ENCODE assay signal across 9 mouse cellular contexts in genomic region chr13:48706385-48706951, GRCm38 (mm10). TPM values are rescaled to one million over a fixed set of nuclear protein-coding genes. Genes with fewer than 3 reads are reported as not detected.
A peak's percentile ranks its signal among the peaks of the same experiment; 100 is the strongest.
DNase-seq lines count a peak whose midpoint lies in the region; ATAC-seq and TF ChIP-seq lines count a peak whose summit lies in the region.
"Had no signal": no experiment of that assay in that cellular context is flagged by ENCODE, and none has a peak within 500 bp of the region (broad histone marks: within the 10 kb centered on the region; RNA-seq: fewer than 3 reads in every experiment).

No protein-coding gene starts in this region.

- peaks cover 10% of the 10 kb centered on the region for H3K4me1 ChIP-seq in embryonic facial prominence, embryonic 15.5 days
- H3K4me1 ChIP-seq in limb, embryonic 13.5 days, result peaks cover 27% of the 10 kb centered on the region
- no peaks in the 10 kb centered on the region; the same call in 1 of the 2 replicates for H3K4me1 ChIP-seq in small intestine, adult 2 months (ENCODE audit: control insufficient read depth, insufficient read depth, insufficient read length, low read length)

- no peak for TF ChIP-seq CTCF in small intestine, adult 2 months (IDR thresholded peaks at IDR 0.05; ENCODE audit: extremely low read depth, insufficient read length, insufficient replicate concordance, low read depth, low read length)

- H3K27me3 ChIP-seq in embryonic facial prominence, embryonic 15.5 days, result peaks cover 11% of the 10 kb centered on the region; the same call in 1 of the 2 replicates
- peaks cover 23% of the 10 kb centered on the region for H3K27me3 ChIP-seq in limb, embryonic 13.5 days
- no peaks in the 10 kb centered on the region for H3K27me3 ChIP-seq in small intestine, adult 2 months (ENCODE audit: control insufficient read depth, insufficient read depth, low read length)

- TF ChIP-seq POLR2A in small intestine, adult 2 months (IDR thresholded peaks at IDR 0.05; ENCODE audit: low read depth, low read length), result no peak

- H3K27ac ChIP-seq in embryonic facial prominence, embryonic 15.5 days (replicated peaks), result no peak overlapping the region; the same call in 1 of the 2 replicates
- no peak overlapping the region for H3K27ac ChIP-seq in limb, embryonic 13.5 days
- no peak overlapping the region for H3K27ac ChIP-seq in small intestine, adult 2 months (ENCODE audit: insufficient read depth, low read depth, low read length)

- H3K9me3 ChIP-seq in embryonic facial prominence, embryonic 15.5 days (replicated peaks), result no peaks in the 10 kb centered on the region
- no peaks in the 10 kb centered on the region for H3K9me3 ChIP-seq in limb, embryonic 13.5 days

- DNase-seq in layer of hippocampus, postnatal 10 days (ENCODE audit: low spot score in 2 of 2), result peak; percentile 17 to 18
- DNase-seq in layer of hippocampus, adult 11-12 months (ENCODE audit: low spot score), result no peak
- DNase-seq in frontal cortex, postnatal 25 days (ENCODE audit: low spot score in 2 of 2), result no peak
- DNase-seq in layer of hippocampus, postnatal 25 days (ENCODE audit: extremely low spot score in 1 of 2, low spot score in 1 of 2), result no peak

- 4% methylated on average over 21 of the region's 21 CpGs for WGBS in embryonic facial prominence, embryonic 15.5 days
- WGBS in limb, embryonic 13.5 days, result 3% methylated on average over 21 of the region's 21 CpGs
- 8% methylated on average over 21 of the region's 21 CpGs for WGBS in small intestine, adult 2 months

- peak; percentile 69 for ATAC-seq in embryonic facial prominence, embryonic 15.5 days (ENCODE audit: insufficient number of reproducible peaks, low FRiP score, low TSS enrichment, low read depth)
- ATAC-seq in limb, embryonic 13.5 days (ENCODE audit: low FRiP score, low read depth), result peak; percentile 78
- no peak for ATAC-seq in megakaryocyte progenitor cell, adult 5-6 weeks (replicated peaks; ENCODE audit: poor library complexity)

- H3K4me2 ChIP-seq in embryonic facial prominence, embryonic 15.5 days (replicated peaks), result peak overlapping the region; percentile 48
- H3K4me2 ChIP-seq in limb, embryonic 13.5 days (replicated peaks), result peak overlapping the region; percentile 61

- H3K4me3 ChIP-seq in embryonic facial prominence, embryonic 15.5 days (replicated peaks), result peak overlapping the region; percentile 34
- H3K4me3 ChIP-seq in limb, embryonic 13.5 days, result peak overlapping the region; percentile 41
- H3K4me3 ChIP-seq in small intestine, adult 2 months (ENCODE audit: low read depth, low read length), result peak overlapping the region; percentile 29; the same call in 1 of the 2 replicates

- no peak overlapping the region for H3K9ac ChIP-seq in embryonic facial prominence, embryonic 15.5 days
- peak overlapping the region; percentile 48 for H3K9ac ChIP-seq in limb, embryonic 13.5 days

- no peaks in the 10 kb centered on the region for H3K36me3 ChIP-seq in embryonic facial prominence, embryonic 15.5 days
- no peaks in the 10 kb centered on the region for H3K36me3 ChIP-seq in limb, embryonic 13.5 days
- no peaks in the 10 kb centered on the region for H3K36me3 ChIP-seq in small intestine, adult 2 months (ENCODE audit: control insufficient read depth, insufficient read depth, low read length)

RNA-seq across cellular contexts. Expression of gene Barx1, which starts 43.7 kb away (rescaled TPM):
- total RNA-seq in layer of hippocampus, postnatal 10 days (2021), result not detected
- 17.7 and 18.8 TPM in 2 replicates for polyA plus RNA-seq in embryonic facial prominence, embryonic 15.5 days (2015; fragmentation: Nextera tagmentation; extraction: Ambion mirVana)
- polyA plus RNA-seq in limb, embryonic 13.5 days (2015; fragmentation: Nextera tagmentation; extraction: Ambion mirVana), result 2.7 and 2.9 TPM in 2 replicates
- 0.08 and 13.2 TPM in 2 replicates for polyA plus RNA-seq in small intestine, adult 2 months (2012; rRNA removed)
- total RNA-seq in megakaryocyte progenitor cell, adult 5-6 weeks (2015), result not detected in 2 replicates
- not detected in 2 replicates for total RNA-seq in megakaryocyte progenitor cell, adult 5-6 weeks (2017)
- not detected for total RNA-seq in layer of hippocampus, postnatal 25 days (2021)
- polyA plus RNA-seq: frontal cortex, adult 2 months had no signal

Comparison
In these comparisons a context has a peak if more than half of its experiments do, and no peak if none do; other contexts are left out.
1. DNase-seq: peak in layer of hippocampus, postnatal 10 days (2 of 2); none in layer of hippocampus, adult 11-12 months (single experiment), frontal cortex, postnatal 25 days (0 of 2) and layer of hippocampus, postnatal 25 days (0 of 2).
2. Peak in every context shown above with its lines, with median percentiles within 50 percentile points of each other: H3K4me3 ChIP-seq.